Mouse (Mus musculus) heart, postnatal 4 days (tissue): ENCODE data around the gene Cd163l1. TPM values are rescaled to one million over a fixed set of nuclear protein-coding genes. Genes with fewer than 3 reads are reported as not detected.

ENCODE experiments used
- DNase-seq: peaks from one replicate; pipeline ENCODE4 v3.0.0; 2021
- total RNA-seq, 2 experiments: library from RNA; stranded (reverse); gene quantifications; 2 replicates each; pipeline ENCODE4 v1.2.3; 2021

The Cd163l1 gene
- total RNA-seq, 2 experiments from 2014 or later = 0.07 TPM; not detected in 1

DNA sequence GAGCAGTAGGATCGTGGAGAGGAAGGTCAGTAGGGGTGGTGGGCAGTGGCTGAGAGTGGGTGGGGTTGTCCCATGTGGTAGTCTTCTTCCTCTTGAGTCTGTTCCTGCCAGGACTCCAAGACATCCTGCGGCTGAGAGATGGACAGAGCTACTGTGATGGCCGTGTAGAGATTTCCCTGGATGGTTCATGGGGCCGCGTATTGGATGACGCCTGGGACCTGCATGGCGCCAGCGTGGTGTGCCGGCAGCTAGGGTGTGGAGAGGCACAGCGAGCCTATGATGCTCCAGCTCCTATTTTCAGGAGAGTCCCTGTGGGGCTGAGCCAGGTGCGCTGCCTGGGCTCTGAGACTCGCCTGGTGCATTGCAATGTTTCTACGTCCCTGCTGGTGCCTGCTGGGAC, 6.1 kb downstream of the Cd163l1 start:
- no peak for DNase-seq

- no peak for DNase-seq
Observed at GRCm38 (mm10) chr7:140228476-140228875, 10.4 kb downstream of the Cd163l1 start.

DNA sequence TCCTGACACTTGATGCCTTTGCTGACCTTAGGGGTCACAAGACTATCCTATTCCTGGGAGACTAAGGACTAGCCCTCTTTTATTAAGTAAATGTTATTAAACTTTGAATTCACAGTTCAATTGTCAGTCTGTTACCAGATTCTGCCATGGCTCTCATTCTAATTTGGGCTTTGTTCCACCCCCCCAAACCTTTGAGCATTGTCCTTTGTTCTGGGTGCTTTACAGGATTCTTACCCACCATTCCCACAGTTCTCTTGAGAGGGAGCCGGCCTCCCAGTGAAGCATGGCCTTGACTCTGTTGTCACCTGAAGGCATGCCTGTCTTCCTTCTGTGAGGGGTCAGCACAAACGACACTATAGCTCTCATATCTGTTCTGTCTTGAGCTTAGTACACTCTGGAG, 13.0 kb downstream of the Cd163l1 start:
- DNase-seq = no peak

- DNase-seq = no peak
Observed at GRCm38 (mm10) chr7:140233696-140234095, 15.6 kb downstream of the Cd163l1 start.

GRCm38 (mm10) chr7:140247216-140247615, 29.1 kb downstream of the Cd163l1 start, which contains the start of gene 5830411N06Rik:
Gene 5830411N06Rik (plus strand): TSS chr7:140247284.
- DNase-seq = no peak

DNA sequence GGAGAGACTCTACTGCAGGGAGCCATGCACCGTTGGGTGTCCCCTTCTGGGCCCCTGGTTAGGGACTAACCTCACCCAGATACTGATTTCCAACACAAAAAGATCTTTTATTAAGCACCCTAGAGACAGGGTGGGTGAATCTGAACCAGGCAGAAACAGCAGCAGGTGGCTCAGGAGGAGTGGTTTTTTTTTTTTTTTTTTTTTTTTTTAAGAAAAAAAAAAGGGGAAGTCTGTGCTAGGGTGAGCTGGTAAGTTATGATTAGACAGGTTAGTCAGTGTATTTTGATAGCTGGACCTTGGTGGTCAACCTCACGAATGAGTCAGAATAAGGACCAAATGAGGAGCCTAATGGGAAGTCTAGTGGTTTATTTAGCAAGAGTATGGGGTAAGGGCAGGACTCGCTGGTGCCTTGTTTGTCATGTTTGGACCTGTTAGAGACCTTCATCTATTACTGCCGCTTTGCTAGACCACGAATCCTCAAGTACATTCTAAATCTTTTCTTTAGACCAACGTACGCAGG, 35.8 kb downstream of the Cd163l1 start:
- no peak for DNase-seq

Other genes starting within 250 kb of the Cd163l1 start
- gene 6430531B16Rik, start 239.5 kb upstream of the Cd163l1 start, total RNA-seq = not detected
- gene Adam8, start 225.7 kb upstream of the Cd163l1 start, total RNA-seq = under 1 TPM; 0.38 to 0.90 TPM
- gene Zfp511, start 181.9 kb upstream of the Cd163l1 start, total RNA-seq = 10 to 100 TPM; 14.6 to 17.9 TPM
- gene Tubgcp2, start 181.6 kb upstream of the Cd163l1 start, total RNA-seq = 10 to 100 TPM; 45.3 to 45.8 TPM
- not detected for gene Msx3, start 169.2 kb upstream of the Cd163l1 start, total RNA-seq
- under 1 TPM in 1 of 2 experiments, not detected in 1; 0.34 TPM for gene Caly, start 135.7 kb upstream of the Cd163l1 start, total RNA-seq
- gene Prap1, start 124.9 kb upstream of the Cd163l1 start, total RNA-seq = not detected
- 100 to 1,000 TPM; 106 to 119 TPM for gene Fuom, start 115.8 kb upstream of the Cd163l1 start, total RNA-seq
- 1 to 10 TPM; 4.5 TPM for gene Paox, start 102.5 kb upstream of the Cd163l1 start, total RNA-seq
- 100 to 1,000 TPM; 190 to 210 TPM for gene Echs1, start 101.8 kb upstream of the Cd163l1 start, total RNA-seq
- 10 to 100 TPM; 22.3 to 25.6 TPM for gene Mtg1, start 80.7 kb upstream of the Cd163l1 start, total RNA-seq
- under 1 TPM; 0.17 to 0.27 TPM for gene Sprn, start 63.4 kb upstream of the Cd163l1 start, total RNA-seq
- not detected for gene Olfr522, start 53.5 kb upstream of the Cd163l1 start, total RNA-seq
- not detected for gene Olfr523, start 45.0 kb upstream of the Cd163l1 start, total RNA-seq
- gene Olfr524, start 12.3 kb upstream of the Cd163l1 start, total RNA-seq = not detected
- gene 5830411N06Rik, start 29.0 kb downstream of the Cd163l1 start, total RNA-seq = not detected
- not detected for gene Olfr525, start 102.6 kb downstream of the Cd163l1 start, total RNA-seq
- gene Olfr527, start 115.8 kb downstream of the Cd163l1 start, total RNA-seq = not detected
- gene Olfr60, start 143.4 kb downstream of the Cd163l1 start, total RNA-seq = not detected
- not detected for gene Olfr530, start 158.1 kb downstream of the Cd163l1 start, total RNA-seq
- gene Olfr531, start 184.7 kb downstream of the Cd163l1 start, total RNA-seq = not detected
- gene Olfr532, start 203.4 kb downstream of the Cd163l1 start, total RNA-seq = not detected
- gene Olfr533, start 245.1 kb downstream of the Cd163l1 start, total RNA-seq = not detected